Mouse (Mus musculus) bone marrow, adult 2 months (tissue): Measurements from ENCODE around the gene Itih4.

Experiments
- CTCF ChIP-seq: fragments of 200-500 bp; IDR thresholded peaks from 2 replicates; pipeline ENCODE4 v1.5.1; 2011; ENCODE audit warnings: low read length, control low read depth; ENCODE audit not compliant: control insufficient read depth, insufficient read depth
- POLR2A ChIP-seq: fragments of 200-500 bp; IDR thresholded peaks from 2 replicates; pipeline ENCODE4 v1.6.1; 2011; ENCODE audit warnings: low read depth, mild to moderate bottlenecking, control low read depth, low read length, borderline replicate concordance; ENCODE audit not compliant: control insufficient read depth

GRCm38 (mm10) chr14:30902628-30903027 is 16.4 kb downstream of the Itih4 start:
- TF ChIP-seq POLR2A (no peak), CTCF (no peak)
